Mouse (Mus musculus): ENCODE measurements around the gene Wdr73. TPM values are rescaled to one million over a fixed set of nuclear protein-coding genes. Genes with fewer than 3 reads are reported as not detected.

Gene Wdr73
- polyA plus RNA-seq, 1 experiment from 2014 or later, result 33.4 TPM

DNA sequence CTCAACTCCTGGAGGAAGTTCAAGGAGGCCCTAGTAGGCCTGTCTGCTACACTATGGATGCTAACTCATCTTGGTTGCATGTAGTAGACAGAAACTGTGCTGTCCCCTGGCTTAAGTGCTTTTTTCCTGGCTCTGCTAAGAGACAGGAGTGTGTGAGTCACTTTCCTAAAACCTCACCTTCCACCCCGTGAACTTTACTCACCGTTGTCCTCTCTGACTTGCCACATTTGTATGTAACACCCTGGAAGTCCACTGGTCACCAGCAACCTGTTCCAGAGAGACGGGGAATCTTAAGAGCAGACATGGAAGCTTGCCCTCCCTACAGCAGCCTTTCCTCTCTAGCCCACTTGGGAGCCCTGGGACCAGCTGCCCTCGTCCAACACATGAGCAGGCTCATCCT is 3.3 kb downstream of the Wdr73 start:
- Histone ChIP-seq H3K4me2 (ENCODE audit: low read depth, low read length) (no peak overlapping the region), H3K27ac (ENCODE audit: low read length) (no peak overlapping the region), H3K36me3 (ENCODE audit: control insufficient read depth, insufficient read depth, low read length) (peaks cover 16% of the 10 kb centered on the region), H3K9me3 (ENCODE audit: control insufficient read depth, low read length) (no peaks in the 10 kb centered on the region), H3K9ac (ENCODE audit: low read depth, low read length) (no peak overlapping the region), H3K27me3 (replicated peaks; ENCODE audit: control insufficient read depth, insufficient read depth, low read length) (no peaks in the 10 kb centered on the region), H3K4me3 (ENCODE audit: low read length) (no peak overlapping the region), H3K4me1 (ENCODE audit: control insufficient read depth, insufficient read depth, low read length) (peaks cover 3% of the 10 kb centered on the region)
- WGBS, result 92% methylated on average over 4 of the region's 4 CpGs
- ATAC-seq, result no peak

DNA sequence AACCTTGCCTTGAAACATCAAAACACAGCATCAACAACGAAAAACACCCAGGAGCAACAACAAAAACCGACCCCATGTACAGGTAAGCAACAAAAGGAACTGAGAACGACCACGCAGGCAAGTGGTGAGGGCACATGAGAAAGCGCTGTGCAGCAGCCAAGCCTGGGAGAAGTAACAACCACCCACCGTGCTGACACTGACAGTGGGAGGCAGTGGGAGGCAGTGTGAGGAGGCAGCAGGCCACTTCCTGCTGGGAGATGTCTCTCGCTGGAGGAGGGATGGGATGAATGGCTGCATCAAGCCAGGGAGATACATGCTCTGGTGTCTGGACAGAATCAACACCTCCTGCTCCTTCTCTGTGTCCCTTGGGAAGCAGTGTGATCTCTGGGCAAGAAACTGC is 3.9 kb downstream of the Wdr73 start:
- Histone ChIP-seq H3K27me3 (replicated peaks; ENCODE audit: control insufficient read depth, insufficient read depth, low read length) (no peaks in the 10 kb centered on the region), H3K4me1 (ENCODE audit: control insufficient read depth, insufficient read depth, low read length) (peaks cover 3% of the 10 kb centered on the region), H3K4me2 (ENCODE audit: low read depth, low read length) (no peak overlapping the region), H3K36me3 (ENCODE audit: control insufficient read depth, insufficient read depth, low read length) (peaks cover 19% of the 10 kb centered on the region), H3K9me3 (ENCODE audit: control insufficient read depth, low read length) (no peaks in the 10 kb centered on the region), H3K27ac (ENCODE audit: low read length) (no peak overlapping the region), H3K9ac (ENCODE audit: low read depth, low read length) (no peak overlapping the region), H3K4me3 (ENCODE audit: low read length) (no peak overlapping the region)
- 89% methylated on average over 7 of the region's 7 CpGs for WGBS
- ATAC-seq, result no peak

DNA sequence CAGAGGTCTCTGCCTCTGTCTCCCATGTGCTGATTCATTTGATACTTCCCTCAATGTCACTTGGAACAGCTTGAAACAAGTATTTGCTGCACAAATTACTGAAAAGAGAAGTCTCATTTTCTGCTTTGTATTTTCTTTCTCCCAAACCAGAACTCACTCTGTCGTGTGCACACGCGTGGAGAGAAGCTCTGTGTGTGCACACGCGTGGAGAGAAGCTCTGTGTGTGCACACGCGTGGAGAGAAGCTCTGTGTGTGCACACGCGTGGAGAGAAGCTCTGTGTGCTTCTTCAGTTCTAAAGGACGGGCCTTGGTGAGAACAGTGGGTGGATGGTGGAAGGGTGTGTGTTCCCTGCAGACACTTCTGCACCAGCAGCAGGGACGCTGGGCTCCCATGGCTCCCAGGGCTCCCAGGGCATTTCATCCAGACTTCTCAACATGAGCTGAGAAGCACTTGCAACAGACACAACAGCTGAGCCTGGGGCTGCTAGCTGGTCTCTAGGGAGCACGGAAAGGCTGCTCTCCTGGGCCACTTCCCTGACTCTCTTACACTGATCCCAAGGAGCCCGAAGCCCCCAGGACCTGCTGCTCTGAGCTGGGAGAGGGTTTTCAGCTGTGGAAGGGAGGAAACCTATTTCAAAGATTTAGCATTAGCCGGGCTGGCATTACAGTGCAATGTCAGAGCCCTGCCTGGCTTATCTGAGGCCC is 6.1 kb downstream of the Wdr73 start:
- H3K27ac ChIP-seq (ENCODE audit: low read length), result no peak overlapping the region
- no peaks in the 10 kb centered on the region for H3K4me1 ChIP-seq (ENCODE audit: control insufficient read depth, insufficient read depth, low read length)
- H3K9ac ChIP-seq (ENCODE audit: low read depth, low read length), result no peak overlapping the region
- 93% methylated on average over 14 of the region's 14 CpGs for WGBS
- peaks cover 19% of the 10 kb centered on the region for H3K36me3 ChIP-seq (ENCODE audit: control insufficient read depth, insufficient read depth, low read length)
- ATAC-seq, result no peak
- H3K27me3 ChIP-seq (replicated peaks; ENCODE audit: control insufficient read depth, insufficient read depth, low read length), result no peaks in the 10 kb centered on the region
- no peaks in the 10 kb centered on the region for H3K9me3 ChIP-seq (ENCODE audit: control insufficient read depth, low read length)
- H3K4me2 ChIP-seq (ENCODE audit: low read depth, low read length), result no peak overlapping the region
- no peak overlapping the region for H3K4me3 ChIP-seq (ENCODE audit: low read length)

DNA sequence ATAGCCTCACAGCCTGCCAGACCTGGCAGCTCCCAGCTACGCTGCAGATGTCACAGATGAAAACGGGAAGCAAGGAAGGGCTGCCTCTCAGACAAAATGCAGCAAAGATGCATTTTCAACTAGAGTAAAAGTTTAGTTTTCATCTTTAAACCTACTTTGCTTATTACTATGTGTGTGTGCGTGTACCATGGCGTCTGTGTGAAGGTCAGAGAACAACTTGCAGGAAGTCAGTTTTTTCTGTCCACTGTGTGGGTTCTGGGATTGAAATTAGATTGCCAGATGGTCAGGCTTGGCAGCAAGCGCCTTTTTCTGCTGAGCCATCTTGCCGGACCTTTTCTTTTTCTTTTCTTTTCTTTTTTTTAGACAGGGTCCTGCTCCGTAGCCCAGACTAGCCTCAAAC is 6.9 kb downstream of the Wdr73 start:
- Histone ChIP-seq H3K27ac (ENCODE audit: low read length) (no peak overlapping the region), H3K9me3 (ENCODE audit: control insufficient read depth, low read length) (no peaks in the 10 kb centered on the region), H3K4me3 (ENCODE audit: low read length) (no peak overlapping the region), H3K4me2 (ENCODE audit: low read depth, low read length) (no peak overlapping the region), H3K36me3 (ENCODE audit: control insufficient read depth, insufficient read depth, low read length) (peaks cover 19% of the 10 kb centered on the region), H3K4me1 (ENCODE audit: control insufficient read depth, insufficient read depth, low read length) (0 out of 2 replicates have a peak, but pooled peaks cover 1% of the 10 kb centered on the region), H3K27me3 (replicated peaks; ENCODE audit: control insufficient read depth, insufficient read depth, low read length) (no peaks in the 10 kb centered on the region), H3K9ac (ENCODE audit: low read depth, low read length) (no peak overlapping the region)
- WGBS, result 86% methylated on average over 7 of the region's 7 CpGs
- no peak for ATAC-seq

DNA sequence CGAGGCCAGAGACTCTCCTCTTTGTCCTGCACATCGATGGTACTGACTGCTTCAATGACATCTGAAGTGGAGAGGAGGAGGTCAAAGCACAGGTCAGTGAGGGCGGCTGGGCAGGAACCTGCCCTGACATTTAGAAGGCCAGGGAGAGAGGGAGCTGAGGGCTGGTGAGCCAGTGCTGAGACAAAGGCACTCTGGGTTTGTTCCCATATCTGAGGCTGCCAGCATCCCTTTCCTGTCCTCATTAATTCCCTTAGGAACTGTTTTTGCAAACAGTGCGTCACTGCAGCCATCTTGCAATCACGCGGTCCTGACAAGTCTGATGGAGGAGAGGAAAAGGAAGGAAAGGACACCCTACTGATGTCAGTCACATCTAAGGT is 7.3 kb downstream of the Wdr73 start:
- Histone ChIP-seq H3K27me3 (replicated peaks; ENCODE audit: control insufficient read depth, insufficient read depth, low read length) (no peaks in the 10 kb centered on the region), H3K27ac (ENCODE audit: low read length) (no peak overlapping the region), H3K36me3 (ENCODE audit: control insufficient read depth, insufficient read depth, low read length) (peaks cover 19% of the 10 kb centered on the region), H3K9ac (ENCODE audit: low read depth, low read length) (no peak overlapping the region), H3K4me3 (ENCODE audit: low read length) (no peak overlapping the region), H3K9me3 (ENCODE audit: control insufficient read depth, low read length) (no peaks in the 10 kb centered on the region), H3K4me1 (ENCODE audit: control insufficient read depth, insufficient read depth, low read length) (0 out of 2 replicates have a peak, but pooled peaks cover 2% of the 10 kb centered on the region), H3K4me2 (ENCODE audit: low read depth, low read length) (no peak overlapping the region)
- 82% methylated on average over 6 of the region's 6 CpGs for WGBS
- no peak for ATAC-seq

DNA sequence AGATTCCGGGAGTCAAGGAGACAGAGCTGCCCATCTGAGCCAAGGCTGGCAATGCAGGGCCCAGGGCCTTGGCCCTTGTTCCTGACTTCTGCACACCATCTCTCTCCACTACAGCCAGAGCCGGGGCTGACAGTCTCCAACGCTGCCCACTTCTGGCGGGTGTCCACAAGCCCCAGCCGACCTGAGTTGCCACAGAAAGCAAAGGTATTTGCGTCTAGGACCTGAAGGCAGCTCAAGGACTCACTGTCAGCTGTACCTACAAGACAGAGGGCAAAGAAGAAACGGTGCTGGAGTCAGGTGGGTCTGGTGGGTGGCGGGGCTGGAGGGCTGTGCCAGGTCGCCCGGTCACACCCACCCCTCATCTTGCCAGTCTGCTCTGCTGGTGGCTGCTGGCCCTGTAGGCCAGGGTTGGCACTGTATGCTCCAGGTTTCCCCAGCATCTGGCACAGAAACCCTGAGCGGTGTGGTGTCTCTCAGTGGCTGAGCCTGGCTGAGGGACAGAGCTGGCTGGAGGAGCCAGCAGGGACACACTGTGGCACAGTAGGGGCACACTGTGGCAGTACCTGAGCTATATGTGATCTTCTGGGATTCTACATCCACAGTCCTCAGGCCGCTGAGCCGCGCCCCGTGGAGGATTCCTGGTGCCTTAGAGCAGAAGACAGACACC is 7.8 kb downstream of the Wdr73 start:
- no peak overlapping the region for H3K27ac ChIP-seq (ENCODE audit: low read length)
- WGBS, result 92% methylated on average over 15 of the region's 15 CpGs
- ATAC-seq, result no peak
- H3K9me3 ChIP-seq (ENCODE audit: control insufficient read depth, low read length), result no peaks in the 10 kb centered on the region
- H3K9ac ChIP-seq (ENCODE audit: low read depth, low read length), result no peak overlapping the region
- H3K4me3 ChIP-seq (ENCODE audit: low read length), result no peak overlapping the region
- H3K27me3 ChIP-seq (replicated peaks; ENCODE audit: control insufficient read depth, insufficient read depth, low read length), result no peaks in the 10 kb centered on the region
- H3K4me1 ChIP-seq (ENCODE audit: control insufficient read depth, insufficient read depth, low read length), result 0 out of 2 replicates have a peak, but pooled peaks cover 2% of the 10 kb centered on the region
- H3K36me3 ChIP-seq (ENCODE audit: control insufficient read depth, insufficient read depth, low read length), result peaks cover 19% of the 10 kb centered on the region
- H3K4me2 ChIP-seq (ENCODE audit: low read depth, low read length), result no peak overlapping the region

DNA sequence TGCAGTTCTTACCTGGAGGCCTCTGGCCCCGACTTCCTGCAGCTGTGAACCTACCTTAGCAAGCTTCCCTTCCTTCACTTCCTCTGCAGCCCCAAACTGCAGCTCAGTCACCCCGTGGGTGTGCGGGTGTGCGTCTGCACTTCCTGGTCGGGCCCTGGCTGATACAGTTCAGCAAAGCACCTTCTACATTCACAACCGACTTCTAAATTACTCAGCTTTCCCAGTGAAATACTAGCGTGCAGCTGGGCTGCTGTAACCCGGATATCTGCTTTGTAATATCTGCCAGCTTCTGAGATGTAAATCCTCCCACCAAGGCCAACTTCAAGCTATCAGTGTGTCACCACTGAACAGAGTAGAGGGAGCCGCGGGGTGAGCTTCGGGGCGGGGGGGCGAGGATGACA is 11.2 kb downstream of the Wdr73 start:
- Histone ChIP-seq H3K4me2 (ENCODE audit: low read depth, low read length) (no peak overlapping the region), H3K4me1 (ENCODE audit: control insufficient read depth, insufficient read depth, low read length) (0 out of 2 replicates have a peak, but pooled peaks cover 2% of the 10 kb centered on the region), H3K36me3 (ENCODE audit: control insufficient read depth, insufficient read depth, low read length) (peaks cover 8% of the 10 kb centered on the region), H3K9ac (ENCODE audit: low read depth, low read length) (no peak overlapping the region), H3K27me3 (replicated peaks; ENCODE audit: control insufficient read depth, insufficient read depth, low read length) (no peaks in the 10 kb centered on the region), H3K9me3 (ENCODE audit: control insufficient read depth, low read length) (no peaks in the 10 kb centered on the region), H3K4me3 (ENCODE audit: low read length) (no peak overlapping the region), H3K27ac (ENCODE audit: low read length) (0 out of 2 replicates have a peak overlapping the region, but pooled peaks have one; percentile 42)
- ATAC-seq, result no peak
- WGBS, result 70% methylated on average over 13 of the region's 13 CpGs

DNA sequence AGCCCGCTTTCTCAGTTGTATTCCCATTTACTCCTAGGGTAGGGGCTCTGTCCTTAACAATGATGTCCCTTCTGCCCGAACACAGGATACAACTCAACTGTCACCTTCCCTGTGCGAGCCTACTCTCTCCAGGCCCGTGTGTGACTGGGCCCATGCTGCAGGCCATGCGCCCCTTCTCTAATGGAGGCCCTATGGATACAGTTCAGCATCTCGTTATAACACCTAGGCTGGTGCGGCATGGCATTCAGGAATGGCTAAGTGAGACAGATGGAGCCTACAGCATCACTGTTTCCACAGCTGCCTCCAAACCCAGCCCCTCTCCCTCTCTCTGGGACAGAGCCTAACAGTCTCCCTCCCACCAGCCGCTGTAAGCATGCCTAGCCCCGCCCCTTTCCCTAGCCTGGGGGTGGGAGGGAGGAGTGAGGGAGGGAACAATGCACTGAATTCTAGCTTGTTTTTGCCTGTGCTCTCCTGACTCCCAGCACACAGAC is 12.0 kb downstream of the Wdr73 start:
- ATAC-seq, result peak; percentile 72
- no peaks in the 10 kb centered on the region for H3K27me3 ChIP-seq (replicated peaks; ENCODE audit: control insufficient read depth, insufficient read depth, low read length)
- WGBS, result 44% methylated on average over 9 of the region's 9 CpGs
- H3K27ac ChIP-seq (ENCODE audit: low read length), result 0 out of 2 replicates have a peak overlapping the region, but pooled peaks have one; percentile 30
- H3K9ac ChIP-seq (ENCODE audit: low read depth, low read length), result no peak overlapping the region
- H3K4me1 ChIP-seq (ENCODE audit: control insufficient read depth, insufficient read depth, low read length), result 0 out of 2 replicates have a peak, but pooled peaks cover 2% of the 10 kb centered on the region
- H3K4me3 ChIP-seq (ENCODE audit: low read length), result no peak overlapping the region
- H3K4me2 ChIP-seq (ENCODE audit: low read depth, low read length), result no peak overlapping the region
- H3K36me3 ChIP-seq (ENCODE audit: control insufficient read depth, insufficient read depth, low read length), result peaks cover 7% of the 10 kb centered on the region
- H3K9me3 ChIP-seq (ENCODE audit: control insufficient read depth, low read length), result no peaks in the 10 kb centered on the region

DNA sequence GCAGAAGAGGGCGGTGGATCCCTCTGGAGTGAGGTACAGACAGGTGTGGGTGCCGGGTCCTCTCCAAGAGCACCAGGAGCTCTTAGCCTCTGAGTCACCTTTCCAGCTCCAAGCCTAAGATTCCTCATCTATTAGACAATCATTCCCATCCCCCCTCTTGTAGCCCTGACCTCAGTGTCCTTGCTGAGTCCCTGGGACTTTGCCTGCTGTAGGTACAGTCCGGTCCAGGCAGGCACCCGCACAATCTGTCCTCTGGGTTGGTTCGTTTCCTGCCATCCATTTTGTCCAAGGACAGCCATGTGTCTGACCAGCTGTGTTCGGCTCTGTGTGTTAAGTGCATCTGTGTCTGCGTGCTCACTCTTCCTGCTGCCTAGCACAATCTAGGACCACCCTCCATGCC is 12.5 kb downstream of the Wdr73 start:
- H3K9me3 ChIP-seq (ENCODE audit: control insufficient read depth, low read length), result no peaks in the 10 kb centered on the region
- no peak overlapping the region for H3K4me2 ChIP-seq (ENCODE audit: low read depth, low read length)
- peaks cover 7% of the 10 kb centered on the region for H3K36me3 ChIP-seq (ENCODE audit: control insufficient read depth, insufficient read depth, low read length)
- peak overlapping the region; percentile 30; the same call in 1 of the 2 replicates for H3K27ac ChIP-seq (ENCODE audit: low read length)
- H3K27me3 ChIP-seq (replicated peaks; ENCODE audit: control insufficient read depth, insufficient read depth, low read length), result no peaks in the 10 kb centered on the region
- no peak; the same call in none of the 2 replicates for ATAC-seq
- no peak overlapping the region for H3K9ac ChIP-seq (ENCODE audit: low read depth, low read length)
- WGBS, result 67% methylated on average over 7 of the region's 7 CpGs
- no peak overlapping the region for H3K4me3 ChIP-seq (ENCODE audit: low read length)
- H3K4me1 ChIP-seq (ENCODE audit: control insufficient read depth, insufficient read depth, low read length), result 0 out of 2 replicates have a peak, but pooled peaks cover 2% of the 10 kb centered on the region
